Mouse (Mus musculus) mouse embryonic stem cell (cell line): Measurements from ENCODE around the gene Arl6ip5.

Experiments
- in situ Hi-C, 2 experiments: fragments of 300-500 bp; cut with MboI; formaldehyde crosslinking; loops; 1 replicate in 1 of 2; 3 replicates in 1 of 2; pipeline ENCODE4 v1.14.3; 2019 to 2020; ENCODE audit warnings: low sequenced_read_pairs in 2 of 2, low pct_unique_long_range_greater_than_20kb in 1 of 2, mixed read lengths in 1 of 2; ENCODE audit not compliant: unreplicated experiment in 1 of 2

Gene Arl6ip5

GRCm38 (mm10) chr6:97262229-97262628 lies 51.7 kb downstream of the Arl6ip5 start:
- in situ Hi-C loops, result loop anchor here (10.0 to 25.0 kb wide), 3 partner anchors 153 to 475 kb away; no protein-coding TSS in a partner anchor

GRCm38 (mm10) chr6:97263750-97264149 lies 53.3 kb downstream of the Arl6ip5 start:
- in situ Hi-C loops, result loop anchor here (10.0 to 25.0 kb wide), 3 partner anchors 151 to 474 kb away; no protein-coding TSS in a partner anchor

GRCm38 (mm10) chr6:97265240-97265639 lies 54.8 kb downstream of the Arl6ip5 start:
- in situ Hi-C loops, result loop anchor here (10.0 to 25.0 kb wide), 3 partner anchors 150 to 472 kb away; no protein-coding TSS in a partner anchor

- in situ Hi-C loops, result loop anchor here (10.0 to 25.0 kb wide), 3 partner anchors 149 to 472 kb away; no protein-coding TSS in a partner anchor
Measured at GRCm38 (mm10) chr6:97265705-97266104, 55.2 kb downstream of the Arl6ip5 start.

- in situ Hi-C loops, result loop anchor here (10.0 to 25.0 kb wide), 3 partner anchors 148 to 471 kb away; no protein-coding TSS in a partner anchor
Measured at GRCm38 (mm10) chr6:97266661-97267060, 56.2 kb downstream of the Arl6ip5 start.

GRCm38 (mm10) chr6:97267132-97267531 lies 56.6 kb downstream of the Arl6ip5 start:
- in situ Hi-C loops, result loop anchor here (10.0 to 25.0 kb wide), 3 partner anchors 148 to 470 kb away; no protein-coding TSS in a partner anchor

GRCm38 (mm10) chr6:97269596-97269995 lies 59.1 kb downstream of the Arl6ip5 start:
- in situ Hi-C loops, result loop anchor here (10.0 to 25.0 kb wide), 3 partner anchors 145 to 468 kb away; no protein-coding TSS in a partner anchor

GRCm38 (mm10) chr6:97272349-97272748 lies 61.9 kb downstream of the Arl6ip5 start:
- in situ Hi-C loops, result loop anchor here (25.0 kb wide), 2 partner anchors 240 to 465 kb away; no protein-coding TSS in a partner anchor

- in situ Hi-C loops, result loop anchor here (25.0 kb wide), 2 partner anchors 239 to 464 kb away; no protein-coding TSS in a partner anchor
Measured at GRCm38 (mm10) chr6:97273058-97273710, 62.7 kb downstream of the Arl6ip5 start.

GRCm38 (mm10) chr6:97273777-97274176 lies 63.3 kb downstream of the Arl6ip5 start:
- in situ Hi-C loops, result loop anchor here (25.0 kb wide), 2 partner anchors 239 to 464 kb away; no protein-coding TSS in a partner anchor

- in situ Hi-C loops, result no loop called here
Measured at GRCm38 (mm10) chr6:97275760-97276159, 65.3 kb downstream of the Arl6ip5 start.

GRCm38 (mm10) chr6:97276366-97276765 lies 65.9 kb downstream of the Arl6ip5 start:
- in situ Hi-C loops, result no loop called here

- in situ Hi-C loops, result no loop called here
Measured at GRCm38 (mm10) chr6:97276890-97277497, 66.5 kb downstream of the Arl6ip5 start.

GRCm38 (mm10) chr6:97278014-97278787 lies 67.7 kb downstream of the Arl6ip5 start:
- in situ Hi-C loops, result no loop called here

GRCm38 (mm10) chr6:97278878-97279277 lies 68.4 kb downstream of the Arl6ip5 start:
- in situ Hi-C loops, result no loop called here
